Mouse (Mus musculus) midbrain, embryonic 12.5 days (tissue): ENCODE results near the gene S100a1. TPM values are rescaled to one million over a fixed set of nuclear protein-coding genes. Genes with fewer than 3 reads are reported as not detected.

Source experiments
- polyA plus RNA-seq: library from polyadenylated mRNA; unstranded; fragments of >200 nt; fragmentation: Nextera tagmentation; extraction: Ambion mirVana; gene quantifications from 2 replicates; pipeline ENCODE4 v1.2.1, GENCODE M21; 2016

S100a1 gene
- polyA plus RNA-seq, 1 experiment from 2014 or later, result 6.4 TPM

Other genes with a start within 250 kb of the S100a1 start
- 6.6 and 6.9 TPM in 2 replicates for gene Dennd4b, start 249.2 kb downstream of the S100a1 start, polyA plus RNA-seq
- gene Gatad2b, start 221.2 kb downstream of the S100a1 start, polyA plus RNA-seq, result 15.5 and 15.9 TPM in 2 replicates
- gene Slc27a3, start 124.5 kb downstream of the S100a1 start, polyA plus RNA-seq, result 15.8 and 22.0 TPM in 2 replicates
- gene Ints3, start 80.8 kb downstream of the S100a1 start, polyA plus RNA-seq, result 42.4 and 44.3 TPM in 2 replicates
- gene Npr1, start 48.5 kb downstream of the S100a1 start, polyA plus RNA-seq, result 2.5 and 2.6 TPM in 2 replicates
- 319 and 328 TPM in 2 replicates for gene Ilf2, start 38.3 kb downstream of the S100a1 start, polyA plus RNA-seq
- 78.4 and 79.8 TPM in 2 replicates for gene Snapin, start 23.4 kb downstream of the S100a1 start, polyA plus RNA-seq
- gene Chtop, start 4.9 kb downstream of the S100a1 start, polyA plus RNA-seq, result 220 and 221 TPM in 2 replicates
- gene S100a13, start within 50 bp of the S100a1 start, polyA plus RNA-seq, result 12.1 TPM in 2 replicates
- gene S100a14, start 12.5 kb upstream of the S100a1 start, polyA plus RNA-seq, result not detected in 2 replicates
- gene S100a16, start 22.9 kb upstream of the S100a1 start, polyA plus RNA-seq, result 33.5 and 41.9 TPM in 2 replicates
- gene S100a3, start 46.2 kb upstream of the S100a1 start, polyA plus RNA-seq, result not detected in 2 replicates
- not detected in 2 replicates for gene S100a2, start 75.9 kb upstream of the S100a1 start, polyA plus RNA-seq
- gene Gm42674, start 87.5 kb upstream of the S100a1 start, polyA plus RNA-seq, result not detected in 2 replicates
- gene S100a4, start 89.4 kb upstream of the S100a1 start, polyA plus RNA-seq, result 1.4 and 1.7 TPM in 2 replicates
- gene S100a5, start 94.1 kb upstream of the S100a1 start, polyA plus RNA-seq, result not detected in 2 replicates
- gene S100a6, start 98.5 kb upstream of the S100a1 start, polyA plus RNA-seq, result 23.8 and 28.5 TPM in 2 replicates
- 0.14 TPM in 1 of 2 replicates, not detected in the other for gene S100a7a, start 139.6 kb upstream of the S100a1 start, polyA plus RNA-seq
- gene S100a8, start 154.6 kb upstream of the S100a1 start, polyA plus RNA-seq, result 5.7 and 12.9 TPM in 2 replicates
- gene S100a9, start 181.3 kb upstream of the S100a1 start, polyA plus RNA-seq, result 4.1 and 7.5 TPM in 2 replicates
- gene Pglyrp4, start 212.5 kb upstream of the S100a1 start, polyA plus RNA-seq, result not detected in 2 replicates